Mouse (Mus musculus): ENCODE measurements around the gene Gm32687.
"Not testable (repeated sequence)": the region's sequence is repeated elsewhere in the genome, so short reads cannot be mapped to it uniquely, and the experiment has no call there.

The Gm32687 gene

DNA sequence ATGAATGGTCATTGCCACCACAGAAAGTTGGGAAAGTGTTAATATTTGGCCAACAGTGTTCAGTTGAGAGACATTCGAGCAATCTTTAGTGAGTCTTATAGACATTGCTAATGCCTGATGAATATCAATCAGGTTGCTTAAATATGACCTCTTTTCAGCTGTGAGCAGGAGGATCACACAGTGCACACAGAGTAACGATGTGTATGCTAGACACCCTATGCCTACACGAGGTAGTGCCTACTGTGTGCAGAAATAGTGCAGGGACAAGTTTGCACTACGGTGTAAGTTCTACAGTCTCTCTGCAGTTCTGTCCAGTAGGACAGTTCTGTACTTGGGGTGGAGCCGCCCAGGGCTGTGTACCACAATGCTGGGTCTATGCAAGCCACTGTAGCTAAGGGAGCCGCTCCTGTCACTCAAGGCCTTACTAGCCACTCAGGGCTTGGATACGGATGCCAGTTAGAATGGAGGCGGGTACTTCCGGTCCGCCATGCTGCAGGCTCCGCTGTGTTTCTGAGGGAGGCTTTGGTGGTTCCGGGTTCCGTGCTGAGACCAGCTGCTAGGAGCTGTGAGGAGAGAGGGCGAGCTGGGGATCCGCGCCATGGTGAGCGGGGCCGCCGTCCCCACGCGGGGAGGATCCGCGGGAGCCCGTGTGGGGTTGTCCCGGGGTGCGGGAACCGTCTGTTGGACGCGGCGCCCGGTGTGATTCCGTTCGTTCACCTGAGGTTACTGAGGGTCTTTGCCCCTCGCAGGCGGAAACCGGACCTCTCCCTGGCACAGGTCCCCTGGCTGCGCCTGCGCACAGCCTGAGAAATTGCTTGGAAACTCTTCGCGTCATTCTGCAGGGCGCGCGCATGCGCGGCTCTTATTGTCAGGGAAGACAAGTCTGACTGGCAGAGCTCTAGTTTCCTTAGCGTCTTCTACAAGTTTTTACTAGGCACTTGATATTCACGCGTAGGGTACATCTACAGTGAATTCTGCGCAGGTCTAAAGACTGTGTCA lies at the start of gene Gm32687:
Gene Gm32687 (plus strand): TSS at position 526 of the 999 bp plus-strand sequence.
- DNase-seq: peak; percentile 7

GRCm38 (mm10) chr10:81846219-81846618 lies 17.5 kb upstream of the Gm32687 start:
- DNase-seq: not testable (repeated sequence)

DNA sequence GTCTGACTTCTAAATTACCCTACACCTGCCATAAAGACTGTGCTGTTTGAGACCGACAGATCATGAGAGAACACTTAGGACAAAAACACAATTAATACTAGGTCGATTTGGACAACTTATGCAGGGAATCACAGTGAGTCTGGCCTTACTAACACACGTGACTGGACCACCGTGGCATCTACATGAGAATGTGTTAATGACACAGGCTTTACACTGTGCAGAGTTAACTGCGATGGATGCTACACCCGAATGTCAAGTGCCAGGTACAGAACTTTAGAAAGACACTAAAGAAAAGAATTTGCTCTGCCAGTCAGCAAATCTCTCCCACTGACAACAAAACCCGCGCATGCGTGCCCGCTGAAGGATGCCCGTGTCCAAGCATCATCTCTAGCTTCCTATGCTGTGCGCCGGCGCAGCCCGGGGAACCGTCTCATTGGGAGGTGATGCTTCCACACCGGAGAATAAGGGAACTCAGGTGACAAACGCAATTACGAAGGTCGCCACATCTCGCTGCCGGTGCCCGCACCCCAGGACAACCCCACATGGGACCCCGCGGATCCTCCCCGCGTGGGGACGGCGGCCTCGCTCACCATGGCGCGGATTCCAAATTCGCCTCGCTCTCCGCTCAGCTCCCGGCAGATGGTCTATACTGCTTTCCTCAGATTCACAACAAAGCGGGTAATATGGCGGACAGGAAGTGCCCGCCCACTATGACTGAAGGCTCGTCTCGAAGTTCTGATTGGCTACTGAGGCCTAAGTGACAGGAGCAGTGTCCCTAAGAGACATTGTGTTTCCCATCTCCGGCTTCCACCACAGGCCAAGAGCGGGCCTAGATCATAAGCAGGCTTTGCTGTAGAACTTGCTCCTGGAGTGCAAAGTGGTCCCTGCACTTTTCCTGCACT lies 66.4 kb downstream of the Gm32687 start, which contains the start of gene Zfp781:
Gene Zfp781 (minus strand): TSS at position 639 of the 902 bp plus-strand sequence.
- not testable (repeated sequence) for DNase-seq
